Mouse (Mus musculus): ENCODE measurements around the gene Ly75. TPM values are rescaled to one million over a fixed set of nuclear protein-coding genes. Genes with fewer than 3 reads are reported as not detected.

The Ly75 gene
- polyA plus RNA-seq, 1 experiment: 0.72 TPM

- TF ChIP-seq CTCF (conservative IDR thresholded peaks at IDR 0.05; ENCODE audit: insufficient read depth, insufficient read length, low read depth, low read length): no peak
- no peak for TF ChIP-seq POLR2A (IDR thresholded peaks at IDR 0.05; ENCODE audit: low read depth, low read length)
- Histone ChIP-seq H3K4me3 (ENCODE audit: insufficient read depth, low read depth, low read length) (no peak overlapping the region), H3K27me3 (replicated peaks; ENCODE audit: control insufficient read depth, insufficient read depth, low read length) (no peaks in the 10 kb centered on the region), H3K27ac (ENCODE audit: insufficient read depth, low read depth, low read length) (no peak overlapping the region), H3K36me3 (ENCODE audit: control insufficient read depth, insufficient read depth, low read length) (no peaks in the 10 kb centered on the region), H3K4me1 (ENCODE audit: control insufficient read depth, insufficient read depth, low read length) (no peaks in the 10 kb centered on the region; the same call in 1 of the 2 replicates)
- WGBS: 55% methylated on average over 4 of the region's 4 CpGs
- no peak for DNase-seq
These were observed 100.5 kb downstream of the Ly75 start for GRCm38 (mm10) chr2:60282625-60283024.

- H3K36me3 ChIP-seq (ENCODE audit: control insufficient read depth, insufficient read depth, low read length): no peaks in the 10 kb centered on the region
- TF ChIP-seq CTCF (conservative IDR thresholded peaks at IDR 0.05; ENCODE audit: insufficient read depth, insufficient read length, low read depth, low read length): no peak
- no peak for TF ChIP-seq POLR2A (IDR thresholded peaks at IDR 0.05; ENCODE audit: low read depth, low read length)
- DNase-seq: no peak
- H3K4me3 ChIP-seq (ENCODE audit: insufficient read depth, low read depth, low read length): no peak overlapping the region
- no peak overlapping the region for H3K27ac ChIP-seq (ENCODE audit: insufficient read depth, low read depth, low read length)
- no peaks in the 10 kb centered on the region for H3K27me3 ChIP-seq (replicated peaks; ENCODE audit: control insufficient read depth, insufficient read depth, low read length)
- H3K4me1 ChIP-seq (ENCODE audit: control insufficient read depth, insufficient read depth, low read length): no peaks in the 10 kb centered on the region
- WGBS: 89% methylated on average over 4 of the region's 4 CpGs
These were observed 104.5 kb downstream of the Ly75 start for GRCm38 (mm10) chr2:60278627-60279026.

GRCm38 (mm10) chr2:60269856-60270479 lies 113.1 kb downstream of the Ly75 start:
- TF ChIP-seq CTCF (conservative IDR thresholded peaks at IDR 0.05; ENCODE audit: insufficient read depth, insufficient read length, low read depth, low read length) (no peak), POLR2A (IDR thresholded peaks at IDR 0.05; ENCODE audit: low read depth, low read length) (no peak)
- peak overlapping the region; percentile 15; the same call in 1 of the 2 replicates for H3K27ac ChIP-seq (ENCODE audit: insufficient read depth, low read depth, low read length)
- DNase-seq: peak; percentile 92
- H3K4me1 ChIP-seq (ENCODE audit: control insufficient read depth, insufficient read depth, low read length): peaks cover 10% of the 10 kb centered on the region; the same call in 1 of the 2 replicates
- 60% methylated on average over 14 of the region's 14 CpGs for WGBS
- H3K4me3 ChIP-seq (ENCODE audit: insufficient read depth, low read depth, low read length): no peak overlapping the region
- H3K27me3 ChIP-seq (replicated peaks; ENCODE audit: control insufficient read depth, insufficient read depth, low read length): no peaks in the 10 kb centered on the region
- H3K36me3 ChIP-seq (ENCODE audit: control insufficient read depth, insufficient read depth, low read length): peaks cover 2% of the 10 kb centered on the region; the same call in 1 of the 2 replicates

GRCm38 (mm10) chr2:60267567-60267966 lies 115.5 kb downstream of the Ly75 start:
- peaks cover 2% of the 10 kb centered on the region; the same call in 1 of the 2 replicates for H3K36me3 ChIP-seq (ENCODE audit: control insufficient read depth, insufficient read depth, low read length)
- no peak overlapping the region for H3K4me3 ChIP-seq (ENCODE audit: insufficient read depth, low read depth, low read length)
- no peak for TF ChIP-seq CTCF (conservative IDR thresholded peaks at IDR 0.05; ENCODE audit: insufficient read depth, insufficient read length, low read depth, low read length)
- TF ChIP-seq POLR2A (IDR thresholded peaks at IDR 0.05; ENCODE audit: low read depth, low read length): no peak
- no peak overlapping the region for H3K27ac ChIP-seq (ENCODE audit: insufficient read depth, low read depth, low read length)
- H3K27me3 ChIP-seq (replicated peaks; ENCODE audit: control insufficient read depth, insufficient read depth, low read length): no peaks in the 10 kb centered on the region
- peaks cover 10% of the 10 kb centered on the region; the same call in 1 of the 2 replicates for H3K4me1 ChIP-seq (ENCODE audit: control insufficient read depth, insufficient read depth, low read length)
- WGBS: 32% methylated on average over 1 of the region's 1 CpGs
- DNase-seq: peak; percentile 31

GRCm38 (mm10) chr2:60260621-60261350 lies 122.3 kb downstream of the Ly75 start:
- Histone ChIP-seq H3K36me3 (ENCODE audit: control insufficient read depth, insufficient read depth, low read length) (no peaks in the 10 kb centered on the region), H3K27me3 (replicated peaks; ENCODE audit: control insufficient read depth, insufficient read depth, low read length) (no peaks in the 10 kb centered on the region), H3K27ac (ENCODE audit: insufficient read depth, low read depth, low read length) (0 out of 2 replicates have a peak overlapping the region, but pooled peaks have one; percentile 1), H3K4me3 (ENCODE audit: insufficient read depth, low read depth, low read length) (no peak overlapping the region), H3K4me1 (ENCODE audit: control insufficient read depth, insufficient read depth, low read length) (peaks cover 4% of the 10 kb centered on the region; the same call in 1 of the 2 replicates)
- DNase-seq: peak; percentile 66
- 58% methylated on average over 5 of the region's 5 CpGs for WGBS
- TF ChIP-seq POLR2A (IDR thresholded peaks at IDR 0.05; ENCODE audit: low read depth, low read length): no peak
- TF ChIP-seq CTCF (conservative IDR thresholded peaks at IDR 0.05; ENCODE audit: insufficient read depth, insufficient read length, low read depth, low read length): no peak

GRCm38 (mm10) chr2:60259186-60259585 lies 123.9 kb downstream of the Ly75 start:
- H3K4me3 ChIP-seq (ENCODE audit: insufficient read depth, low read depth, low read length): no peak overlapping the region
- no peaks in the 10 kb centered on the region for H3K27me3 ChIP-seq (replicated peaks; ENCODE audit: control insufficient read depth, insufficient read depth, low read length)
- no peak for DNase-seq
- WGBS: 94% methylated on average over 5 of the region's 5 CpGs
- H3K27ac ChIP-seq (ENCODE audit: insufficient read depth, low read depth, low read length): no peak overlapping the region
- peaks cover 1% of the 10 kb centered on the region; the same call in 1 of the 2 replicates for H3K36me3 ChIP-seq (ENCODE audit: control insufficient read depth, insufficient read depth, low read length)
- peaks cover 4% of the 10 kb centered on the region; the same call in 1 of the 2 replicates for H3K4me1 ChIP-seq (ENCODE audit: control insufficient read depth, insufficient read depth, low read length)
- TF ChIP-seq CTCF (conservative IDR thresholded peaks at IDR 0.05; ENCODE audit: insufficient read depth, insufficient read length, low read depth, low read length): no peak
- TF ChIP-seq POLR2A (IDR thresholded peaks at IDR 0.05; ENCODE audit: low read depth, low read length): no peak

GRCm38 (mm10) chr2:60256751-60257150 lies 126.4 kb downstream of the Ly75 start:
- Histone ChIP-seq H3K4me1 (ENCODE audit: control insufficient read depth, insufficient read depth, low read length) (peaks cover 4% of the 10 kb centered on the region; the same call in 1 of the 2 replicates), H3K4me3 (ENCODE audit: insufficient read depth, low read depth, low read length) (no peak overlapping the region), H3K27me3 (replicated peaks; ENCODE audit: control insufficient read depth, insufficient read depth, low read length) (no peaks in the 10 kb centered on the region), H3K36me3 (ENCODE audit: control insufficient read depth, insufficient read depth, low read length) (peaks cover 2% of the 10 kb centered on the region), H3K27ac (ENCODE audit: insufficient read depth, low read depth, low read length) (no peak overlapping the region)
- TF ChIP-seq POLR2A (IDR thresholded peaks at IDR 0.05; ENCODE audit: low read depth, low read length): no peak
- TF ChIP-seq CTCF (conservative IDR thresholded peaks at IDR 0.05; ENCODE audit: insufficient read depth, insufficient read length, low read depth, low read length): no peak
- WGBS: 93% methylated on average over 2 of the region's 2 CpGs
- no peak for DNase-seq

Data from kidney, adult 2 months (tissue).